Mouse (Mus musculus) adrenal gland, postnatal 36 days (tissue): ENCODE results near the gene Spef1. TPM values are rescaled to one million over a fixed set of nuclear protein-coding genes. Genes with fewer than 3 reads are reported as not detected.

ENCODE experiments used
- DNase-seq, 2 experiments: peaks; one replicate each; pipeline ENCODE4 v3.0.0; 2021; ENCODE audit warnings: mixed read lengths in 1 of 2
- total RNA-seq, 2 experiments: library from RNA; stranded (reverse); gene quantifications; 2 replicates each; pipeline ENCODE4 v1.2.3; 2021

Gene Spef1
- total RNA-seq, 2 experiments from 2014 or later = 4.9 to 6.1 TPM

- peak; percentile 72 to 88 for DNase-seq
Observed at GRCm38 (mm10) chr2:131142592-131142991, 44.5 kb downstream of the Spef1 start.

- DNase-seq = no peak
Observed at GRCm38 (mm10) chr2:131141336-131141986, 45.6 kb downstream of the Spef1 start.

DNA sequence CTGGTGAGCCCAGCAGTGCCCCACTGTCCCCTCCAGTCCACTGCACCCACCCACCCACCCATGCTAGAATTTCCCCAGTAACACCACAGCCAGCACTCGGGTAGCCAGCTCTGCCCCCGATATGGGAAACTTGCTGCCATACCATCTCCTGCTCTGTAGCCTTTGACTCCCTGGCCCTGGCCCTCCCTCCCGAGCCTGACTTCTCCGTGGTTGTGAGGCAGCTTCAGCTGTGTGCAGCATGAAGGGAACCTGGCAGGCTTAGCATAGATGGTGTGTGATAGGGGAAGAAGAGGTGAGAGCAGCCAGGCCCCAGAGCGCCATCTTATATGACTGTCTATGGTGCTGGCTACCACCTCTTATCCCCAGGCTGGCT, 46.6 kb downstream of the Spef1 start:
- DNase-seq = no peak

DNA sequence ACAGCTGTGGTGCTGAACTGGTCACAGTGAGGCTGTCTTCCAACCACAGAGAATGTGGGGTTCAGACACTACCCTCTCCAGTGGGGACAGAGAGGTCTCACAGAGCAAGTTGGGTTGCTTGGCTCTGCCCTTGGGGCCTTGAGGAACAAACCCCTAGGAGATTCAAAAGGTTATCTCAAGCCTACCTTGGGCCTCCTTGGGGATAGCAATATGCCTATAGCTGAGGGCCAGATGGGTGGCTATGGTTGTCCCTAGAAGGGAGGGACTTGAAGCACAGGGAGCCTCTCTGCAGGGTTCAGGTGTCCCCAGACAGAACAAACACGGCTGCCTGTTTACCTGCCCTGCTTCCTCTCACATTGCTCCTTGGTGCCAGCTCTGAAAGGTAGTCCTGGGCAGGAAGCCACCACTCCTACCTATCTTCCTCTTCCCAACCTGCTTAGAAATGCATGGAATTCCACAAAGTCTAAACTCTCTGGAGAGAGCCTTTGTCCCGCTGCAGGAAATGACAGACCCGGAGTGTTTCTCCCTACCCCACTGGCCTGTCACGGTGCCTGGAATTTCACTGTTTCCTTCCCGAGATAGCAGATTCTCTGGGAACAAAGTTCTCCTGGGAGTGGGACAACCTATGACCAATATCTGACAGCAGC, 47.1 kb downstream of the Spef1 start:
- no peak for DNase-seq

DNA sequence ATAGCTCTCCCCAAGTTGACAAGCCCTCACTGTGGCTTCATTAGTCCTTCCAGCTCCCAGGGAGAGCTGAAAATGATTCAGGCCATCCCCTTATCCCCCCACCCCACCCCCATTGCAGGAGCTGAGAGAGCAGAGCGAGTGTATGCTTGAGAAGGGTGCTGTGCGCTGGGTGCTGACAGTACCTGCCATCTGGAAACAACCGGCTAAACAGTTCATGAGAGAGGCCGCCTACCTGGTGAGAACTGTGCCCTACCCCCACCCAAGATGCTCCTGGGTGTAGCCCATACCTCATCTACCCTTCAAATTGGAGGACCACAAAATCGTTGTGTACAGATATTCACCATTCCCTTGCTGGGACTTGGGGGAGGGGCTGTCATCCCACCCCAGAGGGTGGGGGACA, 47.8 kb downstream of the Spef1 start:
- DNase-seq = no peak

- no peak for DNase-seq
Observed at GRCm38 (mm10) chr2:131138760-131139159, 48.3 kb downstream of the Spef1 start.

- DNase-seq = no peak
Observed at GRCm38 (mm10) chr2:131138296-131138695, 48.8 kb downstream of the Spef1 start.

DNA sequence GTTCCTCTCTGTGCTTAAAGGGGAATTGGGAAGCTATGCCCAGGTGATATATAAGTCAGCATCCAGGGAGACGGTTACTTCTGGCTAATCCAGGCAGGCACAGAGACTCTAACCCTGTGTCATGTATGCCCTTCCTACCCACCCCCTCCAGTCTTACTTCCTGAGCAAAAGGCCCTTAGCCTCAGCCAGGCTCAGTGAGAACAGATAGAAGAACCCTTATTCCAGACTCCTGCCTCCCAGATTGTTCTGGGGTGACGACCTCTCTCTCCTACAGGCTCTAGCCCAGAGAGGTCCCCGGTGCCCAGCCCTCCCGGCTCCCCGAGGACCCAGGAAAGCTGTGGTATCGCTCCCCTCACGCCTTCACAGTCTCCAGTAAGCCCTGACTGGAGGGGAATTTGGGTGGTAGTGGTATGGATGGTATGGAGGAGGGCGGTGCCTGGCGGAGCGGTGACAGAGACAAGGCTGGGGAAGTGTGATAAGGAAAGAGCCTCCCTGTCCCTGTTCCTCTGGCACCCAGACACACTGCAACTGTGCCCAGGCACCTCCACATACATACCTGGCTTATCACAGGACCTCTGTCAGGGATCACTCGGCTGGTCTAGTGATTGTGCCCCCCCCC, 51.5 kb downstream of the Spef1 start:
- no peak for DNase-seq

DNA sequence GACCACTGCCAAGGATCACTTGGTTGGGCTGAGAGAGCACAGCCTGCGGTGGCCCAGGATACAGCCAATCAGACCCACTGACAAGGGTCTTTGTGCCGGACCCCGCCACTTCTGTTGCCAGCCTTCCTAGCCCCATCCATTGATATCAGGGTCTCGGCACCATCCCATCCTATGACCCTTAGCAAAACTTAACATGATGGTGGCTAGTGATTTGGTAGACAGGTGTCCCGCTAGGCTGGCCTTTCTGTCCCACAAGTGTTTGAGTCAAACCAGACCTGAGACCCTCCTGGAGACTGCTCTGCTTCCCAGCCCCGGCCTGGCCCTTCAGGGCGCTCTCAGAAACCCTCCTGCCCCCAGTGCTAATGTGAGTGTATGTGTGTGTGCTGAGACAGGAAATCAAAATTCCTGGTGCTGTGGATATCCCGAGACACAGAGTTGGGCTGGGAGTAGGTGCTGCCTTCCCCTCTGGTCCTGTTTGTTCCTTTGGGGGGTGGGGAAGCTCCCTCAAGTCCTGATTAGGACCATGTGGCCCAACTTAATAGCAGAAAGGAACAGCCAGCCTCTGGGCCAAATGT, 52.2 kb downstream of the Spef1 start:
- no peak for DNase-seq

- peak; percentile 44 to 47 for DNase-seq
Observed at GRCm38 (mm10) chr2:131134381-131134780, 52.7 kb downstream of the Spef1 start.

- no peak for DNase-seq
Observed at GRCm38 (mm10) chr2:131132930-131133547, 54.0 kb downstream of the Spef1 start, which contains the start of gene Gm11037. Gene Gm11037 (plus strand): TSS chr2:131133497.

- DNase-seq = no peak
Observed at GRCm38 (mm10) chr2:131132111-131132888, 54.8 kb downstream of the Spef1 start.

DNA sequence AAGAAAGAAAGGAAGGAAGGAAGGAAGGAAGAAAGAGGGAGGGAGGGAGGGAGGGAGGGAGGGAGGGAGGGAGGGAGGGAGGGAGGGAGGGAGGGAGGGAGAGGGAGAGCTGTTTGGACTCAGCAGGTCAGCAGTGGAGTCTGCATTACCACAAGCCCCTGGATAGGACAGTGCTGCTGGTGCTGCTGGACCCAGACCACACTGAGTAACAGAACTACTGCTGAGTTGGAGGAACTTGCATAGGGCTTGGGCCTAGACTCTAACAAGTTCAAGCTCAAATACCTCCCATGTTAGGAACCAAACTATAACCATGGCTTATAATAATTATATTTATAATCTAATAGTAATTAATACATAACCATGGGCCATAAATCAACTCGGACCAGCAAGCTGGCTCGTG, 56.2 kb downstream of the Spef1 start:
- no peak for DNase-seq

DNA sequence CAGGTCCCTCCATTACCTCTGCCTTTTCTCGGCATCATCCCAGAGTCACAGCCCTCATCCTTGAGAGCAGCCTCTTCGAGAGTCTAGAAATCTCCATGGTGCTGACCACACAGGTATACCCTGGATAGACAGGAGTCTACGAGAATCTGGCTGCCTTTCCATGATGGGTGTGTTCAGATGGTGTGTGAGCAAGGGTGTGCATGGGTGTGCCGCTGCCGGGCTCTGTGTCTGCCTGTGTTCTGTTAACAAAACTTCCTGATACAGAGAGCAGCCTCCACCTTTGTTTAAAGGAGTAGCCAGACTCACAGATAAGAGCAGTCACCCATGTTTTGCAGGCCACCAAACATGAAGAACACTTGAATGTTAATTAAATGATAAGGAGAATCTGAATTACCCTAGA, 57.2 kb downstream of the Spef1 start:
- no peak for DNase-seq

- no peak for DNase-seq
Observed at GRCm38 (mm10) chr2:131128636-131129157, 58.4 kb downstream of the Spef1 start.

DNA sequence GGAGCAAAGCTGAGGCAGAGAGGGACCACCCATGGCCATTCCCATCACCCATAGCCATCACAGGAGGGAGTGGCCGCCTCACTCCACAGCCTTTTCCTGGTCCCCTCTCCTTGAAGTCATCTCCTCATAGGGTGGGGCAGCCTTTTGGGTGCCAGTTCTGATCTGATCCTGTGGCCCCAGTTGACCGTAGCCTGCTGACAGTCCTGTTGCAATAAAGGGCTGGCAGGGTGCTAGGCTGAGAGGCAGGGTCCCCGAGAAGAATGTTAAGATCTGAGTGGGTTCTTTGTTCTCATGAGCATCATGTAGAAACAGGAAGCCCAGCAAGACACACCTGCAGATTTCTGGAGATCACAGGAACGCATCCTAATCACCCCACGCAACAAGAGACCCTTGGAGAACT, 58.9 kb downstream of the Spef1 start:
- DNase-seq = no peak

GRCm38 (mm10) chr2:131127161-131127730, 59.8 kb downstream of the Spef1 start, which contains the start of gene Hspa12b:
Gene Hspa12b (plus strand): TSS chr2:131127280.
- DNase-seq = peak; percentile 58 to 77

DNA sequence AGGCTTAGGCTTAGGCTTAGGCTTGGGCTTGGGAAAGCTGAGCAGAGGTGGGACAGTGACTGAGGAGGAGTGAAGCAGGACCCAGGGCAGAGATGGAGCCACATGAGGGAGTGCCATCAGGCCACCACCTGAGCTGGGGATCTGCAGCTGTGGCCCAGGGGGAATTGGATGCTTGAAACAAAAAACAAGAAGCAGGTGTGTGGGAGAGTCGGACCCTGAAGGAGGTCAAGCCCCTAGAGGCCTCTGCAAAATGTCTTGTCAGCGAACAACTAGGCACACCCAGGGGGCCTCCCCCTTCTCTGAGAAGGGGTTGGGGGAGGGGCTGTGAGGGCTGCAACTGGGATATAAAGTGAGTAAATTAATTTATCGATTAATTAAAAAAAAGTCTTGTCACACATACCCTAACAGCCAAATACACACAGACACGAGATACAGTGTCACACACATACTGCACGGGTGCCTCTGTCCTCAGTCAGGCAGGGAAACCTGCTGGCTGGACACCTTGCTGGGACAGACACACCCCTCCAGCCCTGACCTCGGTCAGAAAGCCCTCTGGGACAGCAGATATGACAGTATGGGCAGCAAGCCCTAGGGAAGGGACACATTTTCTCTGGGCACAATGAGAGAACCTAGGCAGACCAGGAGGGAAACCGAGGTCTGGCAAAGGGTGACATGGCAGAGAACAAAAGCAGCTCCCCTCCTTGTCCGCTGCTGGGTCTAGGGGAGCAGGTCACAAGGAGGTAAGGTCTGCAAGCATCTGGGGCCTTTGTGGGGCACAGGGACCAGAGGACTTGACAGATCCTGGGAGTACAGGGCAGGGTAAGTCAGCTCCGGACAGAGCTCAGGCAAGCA, 60.9 kb downstream of the Spef1 start:
- no peak for DNase-seq

- DNase-seq = no peak
Observed at GRCm38 (mm10) chr2:131125157-131125963, 61.7 kb downstream of the Spef1 start.
